Mouse (Mus musculus): Measurements from ENCODE around the gene Tmem51.
A peak's percentile ranks its signal among the peaks of the same experiment; 100 is the strongest.
"Not testable (repeated sequence)": the region's sequence is repeated elsewhere in the genome, so short reads cannot be mapped to it uniquely, and the experiment has no call there.

Tmem51 gene

DNA sequence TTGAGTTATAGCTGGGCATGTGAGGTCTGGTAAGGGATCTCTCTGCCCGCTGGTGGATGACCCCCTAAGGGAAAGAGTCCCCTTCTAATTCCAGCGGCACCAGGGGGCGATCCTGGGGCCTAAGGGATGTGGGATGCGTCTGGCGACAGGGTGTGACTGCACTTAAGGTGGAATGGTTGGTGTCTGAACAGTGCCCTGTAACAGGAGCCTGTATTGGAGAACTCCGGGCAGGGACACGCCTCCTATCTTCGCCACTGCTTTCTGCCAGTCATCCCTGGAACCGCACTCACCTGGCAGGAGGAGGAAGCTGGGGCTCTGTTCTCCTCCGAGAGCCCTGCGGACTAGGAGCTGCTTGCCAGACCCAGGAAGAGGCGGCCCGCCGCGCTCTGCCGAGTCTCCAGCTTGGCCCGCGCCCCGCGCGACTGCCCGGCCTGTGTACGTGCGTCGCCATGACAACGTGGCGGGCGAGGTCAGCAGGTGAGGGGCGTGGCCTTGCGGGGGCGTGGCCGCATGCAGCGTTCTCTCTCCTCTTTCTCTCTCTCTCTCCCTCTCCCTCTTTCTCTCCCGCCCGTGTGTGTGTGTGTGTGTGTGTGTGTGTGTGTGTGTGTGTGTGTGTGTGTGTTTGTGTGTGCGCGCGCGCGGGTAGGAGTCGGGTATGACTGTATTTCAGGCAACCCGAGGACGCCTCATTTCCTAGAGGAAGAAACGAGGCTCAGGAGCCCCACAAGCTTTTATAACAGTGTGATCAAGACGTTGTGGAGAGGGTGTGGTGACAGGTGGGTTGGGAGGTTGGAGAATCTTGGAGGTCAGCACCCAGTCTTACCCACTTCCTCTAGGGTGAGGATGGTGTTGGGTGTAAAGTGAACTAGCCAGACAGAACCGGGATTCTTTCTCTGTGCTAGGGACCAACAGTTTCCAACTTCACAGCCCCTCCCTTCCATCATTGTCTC, 69.2 kb downstream of the Tmem51 start, which contains the start of gene Fhad1:
Gene Fhad1, minus strand, starts transcription at position 424 of the 950 bp plus-strand sequence.
- peak; percentile 81 to 86 for DNase-seq

DNA sequence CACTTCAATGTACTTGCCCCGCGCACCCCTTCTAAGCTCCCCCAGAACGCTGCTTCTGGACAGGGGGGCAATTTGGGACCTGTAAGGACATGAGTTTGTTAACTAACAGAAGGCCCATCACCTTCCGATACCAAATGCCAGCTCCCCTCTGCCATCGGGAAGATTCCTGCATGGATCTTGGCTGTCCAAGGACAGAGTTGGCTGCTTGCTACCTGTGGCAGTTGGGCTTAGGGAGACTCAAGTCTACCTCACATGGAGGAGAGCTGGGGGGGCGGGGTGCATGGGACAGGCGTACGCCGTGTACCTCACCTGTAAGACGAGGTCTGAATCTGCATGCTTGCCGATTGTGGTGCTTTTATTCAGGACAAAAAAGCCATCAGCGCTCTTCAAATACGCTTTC, 72.9 kb downstream of the Tmem51 start:
- no peak for DNase-seq

DNA sequence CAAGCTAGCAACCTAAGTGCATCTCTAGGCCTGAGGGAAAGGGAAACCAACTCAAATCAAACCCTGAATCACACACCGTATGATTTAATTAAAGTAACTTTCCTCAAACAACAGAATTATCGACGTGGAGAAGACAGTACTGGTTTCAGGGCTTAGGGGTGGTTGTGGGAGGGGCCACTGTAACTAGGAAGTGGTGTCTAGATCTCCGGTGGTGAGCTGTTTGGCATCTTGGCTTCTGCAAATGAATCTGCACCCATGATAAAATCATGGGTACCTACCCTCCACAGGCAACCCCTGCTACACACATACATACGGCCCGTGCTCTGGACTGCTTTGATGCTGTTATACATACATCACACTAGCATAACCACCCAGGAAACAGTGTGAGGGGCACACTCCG, 73.7 kb downstream of the Tmem51 start:
- no peak for DNase-seq

DNA sequence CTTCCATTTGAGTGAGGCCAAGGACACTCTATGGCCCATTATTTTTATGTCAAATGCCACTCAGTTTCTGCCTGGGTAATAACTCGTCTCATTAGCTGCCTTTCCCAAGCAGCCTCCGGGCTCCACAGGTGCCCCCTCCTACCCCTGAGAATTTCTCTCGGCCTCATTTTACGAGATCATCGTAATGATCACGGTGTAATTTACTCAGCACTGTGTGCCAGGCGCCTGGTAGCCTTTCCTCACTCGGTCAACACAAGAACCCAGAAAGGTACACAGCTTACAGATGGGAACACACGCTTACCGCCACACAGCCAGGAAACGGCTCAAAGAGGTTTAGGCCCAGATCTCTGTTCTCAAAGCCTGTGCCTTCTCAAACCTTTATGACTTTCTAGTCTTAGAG, 75.9 kb downstream of the Tmem51 start:
- no peak for DNase-seq

DNA sequence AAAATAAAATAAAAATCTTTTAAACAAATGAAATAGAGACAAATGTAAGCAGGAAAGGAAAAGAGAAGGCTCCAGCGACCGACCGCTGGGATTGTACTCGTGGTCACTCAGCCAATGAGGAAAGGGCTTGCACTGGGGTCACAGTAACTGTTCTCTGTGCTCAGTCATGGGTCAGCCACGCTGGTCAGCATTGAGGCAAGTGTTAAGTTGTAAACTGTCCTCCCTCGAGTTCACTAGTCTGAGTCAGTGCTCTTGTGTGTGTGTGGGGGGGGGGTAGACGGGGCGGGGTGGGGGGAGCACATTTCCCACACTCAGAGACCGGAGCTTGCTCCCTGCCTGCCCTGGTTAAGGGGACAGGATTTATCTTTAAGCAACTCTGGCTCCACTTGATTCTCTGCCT, 83.5 kb downstream of the Tmem51 start:
- DNase-seq = no peak

DNA sequence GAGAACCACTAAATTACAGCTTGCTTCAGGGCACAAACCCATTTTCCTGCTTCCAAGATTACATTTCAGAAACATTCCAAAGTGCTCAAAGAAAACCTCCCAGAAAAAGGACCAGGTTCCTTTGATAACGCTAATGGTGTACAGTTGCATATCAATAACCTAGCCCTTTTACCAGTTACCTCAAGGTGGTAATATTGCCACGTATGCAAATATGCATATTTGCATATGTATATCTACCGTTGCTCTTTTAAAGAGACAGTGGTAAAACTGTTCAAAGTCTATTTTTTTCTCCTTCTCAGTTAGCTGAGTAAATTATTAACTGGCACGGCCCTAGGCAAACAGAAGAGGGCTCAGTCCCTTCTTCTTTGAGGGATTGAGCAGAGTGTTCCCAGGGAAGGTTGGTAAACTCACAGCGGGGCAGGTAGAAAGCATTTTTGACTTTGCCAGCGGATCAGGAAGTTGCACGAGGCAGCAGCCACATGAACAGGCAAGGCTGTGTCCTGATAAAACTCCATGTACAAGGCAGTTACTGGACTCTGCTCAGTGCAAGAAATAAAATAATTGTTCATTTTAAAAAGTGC, 84.5 kb downstream of the Tmem51 start:
- DNase-seq = no peak

DNA sequence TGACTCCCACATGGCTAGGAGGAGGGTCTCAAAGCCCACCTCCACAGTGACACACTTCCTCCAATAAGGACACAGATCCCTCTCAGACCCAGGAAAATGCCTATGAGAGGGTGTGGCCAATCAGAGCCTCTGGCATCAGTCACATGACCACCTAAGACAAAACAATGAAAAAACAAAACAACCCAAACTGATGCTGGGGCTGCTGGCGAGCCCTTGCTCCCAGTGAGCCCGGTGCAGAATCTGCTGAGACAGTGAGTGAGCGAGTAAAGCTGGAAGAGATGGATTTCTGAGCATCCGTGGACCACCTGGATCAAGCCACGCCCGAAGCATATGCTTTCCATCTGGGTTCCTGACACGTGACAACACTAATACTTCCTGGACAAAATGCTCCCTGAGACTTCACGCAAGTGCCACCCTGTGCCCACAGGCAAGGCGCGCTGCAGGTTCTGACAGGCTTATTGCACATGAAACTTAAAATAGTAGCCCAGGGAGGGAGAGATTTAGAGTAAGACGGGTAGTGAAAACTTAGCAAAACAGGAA, 85.8 kb downstream of the Tmem51 start:
- DNase-seq = peak; percentile 26 to 29

DNA sequence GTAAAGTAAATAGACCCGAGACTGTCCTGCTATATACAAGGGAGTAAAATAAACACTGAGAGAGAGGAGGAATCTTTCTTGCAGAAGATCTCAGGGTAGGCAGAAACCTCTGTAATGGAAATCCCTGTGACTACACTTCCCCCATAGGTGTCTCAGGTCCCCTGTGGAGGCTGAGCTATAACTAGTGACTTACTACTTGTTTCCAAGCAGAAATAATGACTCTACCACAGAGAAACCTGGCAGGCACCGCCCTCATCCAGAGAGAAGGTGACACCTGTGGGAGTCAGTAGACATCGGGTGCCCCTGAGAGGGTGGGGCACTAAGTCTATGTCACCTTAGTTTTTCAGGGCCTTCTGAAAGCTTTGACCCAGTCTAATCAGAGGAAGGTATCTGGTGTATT, 87.2 kb downstream of the Tmem51 start:
- DNase-seq = no peak

DNA sequence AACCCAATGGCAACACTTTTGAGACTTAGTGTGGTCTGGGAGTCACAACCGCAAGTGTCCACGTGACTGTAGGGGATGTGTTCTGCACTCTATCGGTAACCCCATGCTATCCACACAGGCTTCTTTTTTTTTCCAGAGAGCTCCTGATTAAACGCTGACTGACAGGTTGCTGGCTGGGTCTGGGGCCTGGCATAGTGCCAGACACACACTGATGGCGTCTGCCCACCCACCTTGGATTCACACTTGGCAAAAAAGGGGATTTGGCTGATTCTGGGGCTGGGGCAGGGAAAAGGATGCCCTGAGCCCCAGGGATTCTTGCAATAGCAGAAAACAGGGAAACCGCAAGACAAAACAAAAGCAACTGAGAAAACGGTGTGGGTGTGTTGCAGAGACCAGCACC, 88.0 kb downstream of the Tmem51 start:
- no peak for DNase-seq

DNA sequence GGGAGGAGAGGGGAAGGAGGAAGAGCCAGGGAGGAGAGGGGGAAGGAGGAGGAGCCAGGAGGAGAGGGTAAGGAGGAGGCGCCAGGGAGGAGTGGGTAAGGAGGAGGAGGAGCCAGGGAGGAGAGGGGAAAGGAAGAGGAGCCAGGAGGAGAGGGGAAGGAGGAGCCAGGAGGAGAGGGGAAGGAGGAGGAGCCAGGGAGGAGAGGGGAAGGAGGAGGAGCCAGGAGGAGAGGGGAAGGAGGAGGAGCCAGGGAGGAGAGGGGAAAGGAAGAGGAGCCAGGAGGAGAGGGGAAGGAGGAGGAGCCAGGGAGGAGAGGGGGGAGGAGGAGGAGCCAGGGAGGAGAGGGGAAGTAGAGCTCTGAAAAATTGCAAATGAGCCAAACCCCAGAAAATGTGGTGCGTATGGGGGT, 90.0 kb downstream of the Tmem51 start:
- not testable (repeated sequence) for DNase-seq

DNA sequence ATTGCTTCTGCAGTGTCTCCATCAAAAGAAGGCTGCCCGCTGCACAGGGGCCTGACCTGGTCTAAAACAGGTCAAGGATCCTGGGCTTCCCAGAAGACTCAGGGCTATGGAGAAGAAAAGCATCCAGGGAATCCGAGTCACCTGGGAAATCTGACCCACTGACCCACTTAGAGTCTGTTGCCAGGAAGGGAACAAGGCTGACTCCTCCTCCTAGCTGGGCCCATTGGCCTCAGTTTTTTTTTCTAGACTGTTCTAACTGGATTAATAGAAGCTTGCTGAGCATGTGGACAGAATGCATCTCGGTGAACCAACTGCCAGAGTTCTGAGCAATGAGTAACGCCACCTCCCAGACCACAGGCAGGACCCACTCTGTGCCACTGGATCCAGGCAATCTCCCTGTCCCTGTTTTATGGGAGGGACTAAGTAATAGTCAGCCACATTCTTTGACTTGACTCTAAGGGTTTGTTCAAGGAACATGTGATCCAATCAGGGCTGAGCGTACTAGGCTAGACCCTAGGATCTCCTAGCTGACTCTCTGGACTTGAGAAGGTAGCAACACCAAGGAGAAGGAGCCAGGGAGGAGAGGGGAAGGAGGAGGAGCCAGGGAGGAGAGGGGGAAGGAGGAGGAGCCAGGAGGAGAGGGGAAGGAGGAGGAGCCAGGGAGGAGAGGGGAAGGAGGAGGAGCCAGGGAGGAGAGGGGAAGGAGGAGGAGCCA, 90.6 kb downstream of the Tmem51 start:
- DNase-seq = no peak

DNA sequence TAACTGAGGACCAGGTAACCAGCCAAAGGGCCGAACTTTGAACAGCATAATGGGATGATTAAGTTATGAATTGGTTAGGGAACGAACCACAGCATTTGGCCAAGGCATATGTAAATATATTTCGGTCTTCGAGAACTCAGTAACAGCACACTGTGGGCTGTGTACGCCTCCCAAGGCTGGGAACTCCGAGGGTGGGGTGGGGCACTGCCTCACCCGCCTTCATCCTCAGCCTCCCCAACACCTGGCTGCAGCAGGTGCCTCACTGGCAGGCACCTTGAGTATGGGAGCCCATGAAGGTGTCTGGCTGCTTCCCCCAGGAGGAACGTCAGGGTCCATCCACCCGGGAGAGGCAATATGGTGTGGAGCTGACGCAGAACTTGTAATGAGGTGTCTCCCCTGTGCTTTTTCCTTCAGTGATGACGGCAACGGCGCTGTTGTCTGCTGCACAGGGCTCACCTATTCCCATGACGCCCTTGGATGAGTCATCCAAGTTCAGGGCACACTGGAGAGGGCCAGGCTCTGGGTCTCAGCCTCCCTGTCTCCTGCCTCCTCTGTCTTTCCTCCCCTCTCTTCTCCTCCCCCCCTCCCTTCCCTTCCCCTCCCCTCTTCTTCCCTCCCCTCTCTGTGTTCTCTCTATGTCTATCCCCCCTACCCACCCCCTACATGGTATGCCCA, 91.4 kb downstream of the Tmem51 start:
- no peak for DNase-seq

DNA sequence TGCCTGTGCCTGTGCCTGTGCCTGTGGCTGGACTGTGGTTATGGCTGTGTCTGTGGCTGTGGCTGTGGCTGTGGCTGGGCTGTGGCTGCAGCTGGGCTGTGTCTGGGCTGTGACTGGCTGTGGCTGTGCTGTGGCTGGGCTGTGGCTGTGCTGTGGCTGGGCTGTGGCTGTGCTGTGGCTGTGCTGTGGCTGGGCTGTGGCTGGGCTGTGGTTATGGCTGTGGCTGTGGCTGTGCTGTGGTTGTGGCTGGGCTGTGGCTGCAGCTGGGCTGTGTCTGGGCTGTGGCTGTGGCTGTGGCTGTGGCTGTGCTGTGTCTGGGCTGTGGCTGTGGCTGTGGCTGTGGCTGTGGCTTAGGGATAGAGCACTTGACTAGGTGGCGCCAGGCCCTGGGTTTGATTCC, 95.9 kb downstream of the Tmem51 start:
- no peak for DNase-seq

DNA sequence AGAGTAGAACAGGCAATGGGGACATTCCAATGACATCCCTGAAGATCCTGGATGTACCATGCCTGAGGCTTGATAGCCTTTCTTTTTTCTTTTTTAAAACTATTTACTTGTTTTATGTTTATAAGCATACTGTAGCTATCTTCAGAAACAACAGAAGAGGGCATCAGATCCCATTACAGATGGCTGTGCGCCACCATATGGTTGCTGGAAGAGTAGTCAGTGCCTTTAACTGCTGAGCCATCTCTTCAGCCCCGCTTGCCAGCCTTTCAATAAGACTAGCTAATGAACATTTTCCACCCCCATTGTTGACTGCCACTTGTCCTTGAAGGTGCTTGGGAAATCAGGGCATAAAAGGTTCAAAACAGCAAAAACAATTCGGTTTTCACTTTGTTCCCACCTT, 100.4 kb downstream of the Tmem51 start:
- peak in 1 of 2 experiments; percentile 23 for DNase-seq

DNA sequence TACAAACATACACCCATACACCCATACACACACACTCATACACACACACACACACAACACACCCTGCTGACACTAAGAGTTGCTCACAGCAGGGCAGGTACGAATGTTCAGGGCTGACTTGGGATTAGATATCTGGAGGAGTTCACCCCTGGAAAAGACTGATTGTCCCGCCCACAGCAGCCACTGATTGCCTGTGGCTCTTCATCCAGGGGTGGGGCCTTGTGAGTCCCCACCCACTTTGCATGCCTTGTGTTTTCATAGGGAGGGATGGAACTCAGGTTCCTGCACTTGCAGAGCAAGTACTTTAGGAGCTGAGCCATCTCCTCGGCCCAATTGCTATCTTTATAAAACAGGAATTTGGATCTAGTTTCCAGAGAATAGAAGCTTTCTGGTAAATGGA, 102.6 kb downstream of the Tmem51 start:
- no peak for DNase-seq
